23 mouse cellular contexts compared by ENCODE assay signal in genomic region chr11:80324636-80325035, GRCm38 (mm10). TPM values are rescaled to one million over a fixed set of nuclear protein-coding genes. Genes with fewer than 3 reads are reported as not detected.
DNase-seq lines count a peak whose midpoint lies in the region; ATAC-seq lines count a peak whose summit lies in the region.
"Had no signal": no experiment of that assay in that cellular context is flagged by ENCODE, and none has a peak within 500 bp of the region (broad histone marks: within the 10 kb centered on the region; RNA-seq: fewer than 3 reads in every experiment).

No protein-coding gene starts in this region.

- no peak overlapping the region for H3K4me2 ChIP-seq in hindbrain, embryonic 11.5 days (replicated peaks; ENCODE audit: low read depth, low read length)
- H3K4me2 ChIP-seq: embryonic facial prominence, embryonic 13.5 days; embryonic facial prominence, embryonic 15.5 days; forebrain, embryonic 12.5 days had no signal

- no peaks in the 10 kb centered on the region for H3K27me3 ChIP-seq in hindbrain, embryonic 10.5 days (ENCODE audit: insufficient read depth, poor library complexity, severe bottlenecking)
- no peaks in the 10 kb centered on the region for H3K27me3 ChIP-seq in hindbrain, embryonic 11.5 days (ENCODE audit: control insufficient read depth, insufficient read depth, low read length)
- H3K27me3 ChIP-seq: embryonic facial prominence, embryonic 13.5 days; embryonic facial prominence, embryonic 15.5 days; forebrain, embryonic 12.5 days had no signal

- H3K9ac ChIP-seq in hindbrain, embryonic 11.5 days (ENCODE audit: low read depth, low read length): no peak overlapping the region
- H3K9ac ChIP-seq: embryonic facial prominence, embryonic 13.5 days; embryonic facial prominence, embryonic 15.5 days; forebrain, embryonic 12.5 days had no signal

- ATAC-seq in hindbrain, embryonic 11.5 days (ENCODE audit: low FRiP score): no peak
- ATAC-seq: forebrain, embryonic 14.5 days; forebrain, embryonic 16.5 days had no signal

- 87% methylated on average over 6 of the region's 6 CpGs for WGBS in hindbrain, embryonic 10.5 days
- WGBS in hindbrain, embryonic 11.5 days: 83% methylated on average over 6 of the region's 6 CpGs

- no peaks in the 10 kb centered on the region for H3K9me3 ChIP-seq in hindbrain, embryonic 10.5 days
- no peaks in the 10 kb centered on the region for H3K9me3 ChIP-seq in hindbrain, embryonic 11.5 days (ENCODE audit: control insufficient read depth, low read length)
- H3K9me3 ChIP-seq: embryonic facial prominence, embryonic 13.5 days; embryonic facial prominence, embryonic 15.5 days; forebrain, embryonic 10.5 days; forebrain, embryonic 12.5 days had no signal

- no peak overlapping the region for H3K4me3 ChIP-seq in hindbrain, embryonic 10.5 days
- no peak overlapping the region for H3K4me3 ChIP-seq in hindbrain, embryonic 11.5 days (ENCODE audit: low read depth, low read length)
- H3K4me3 ChIP-seq: embryonic facial prominence, embryonic 13.5 days; embryonic facial prominence, embryonic 15.5 days; erythroblast, embryonic 14.5 days; forebrain, embryonic 10.5 days; forebrain, embryonic 12.5 days had no signal

- DNase-seq in hindbrain, embryonic 10.5 days (ENCODE audit: low spot score): no peak
- no peak for DNase-seq in hindbrain, embryonic 11.5 days (ENCODE audit: low spot score)
- DNase-seq in ES-CJ7 (ENCODE audit: low read depth, low spot score) (peak; percentile 64), ZHBTc4 (ENCODE audit: low read depth, low spot score) (peak; percentile 58)
- no peak for DNase-seq in layer of hippocampus, postnatal 36 days
- DNase-seq in frontal cortex, postnatal 14 days (ENCODE audit: low spot score in 2 of 2): no peak
- no peak for DNase-seq in urinary bladder, postnatal 4 days (ENCODE audit: low spot score in 2 of 2)
- DNase-seq: adrenal gland, adult 2 months; adrenal gland, postnatal 25 days; cerebellum, adult 11 months; cerebellum, adult 18-20 months; cerebellum, adult 8-10 months; cerebellum, adult 9-11 months; cerebellum, postnatal 14 days; cerebellum, postnatal 36 days; embryo, embryonic 11 days had no signal

- H3K4me1 ChIP-seq in hindbrain, embryonic 10.5 days (replicated peaks): peaks cover 15% of the 10 kb centered on the region
- 0 out of 2 replicates have a peak, but pooled peaks cover 3% of the 10 kb centered on the region for H3K4me1 ChIP-seq in hindbrain, embryonic 11.5 days (replicated peaks; ENCODE audit: control insufficient read depth, insufficient read depth, low read length)
- H3K4me1 ChIP-seq: embryonic facial prominence, embryonic 13.5 days; embryonic facial prominence, embryonic 15.5 days had no signal

- peak overlapping the region; percentile 8; the same call in 1 of the 2 replicates for H3K27ac ChIP-seq in hindbrain, embryonic 10.5 days
- no peak overlapping the region for H3K27ac ChIP-seq in hindbrain, embryonic 11.5 days (ENCODE audit: low read depth, low read length)
- H3K27ac ChIP-seq: embryonic facial prominence, embryonic 13.5 days; embryonic facial prominence, embryonic 15.5 days; forebrain, embryonic 10.5 days; forebrain, embryonic 12.5 days had no signal

- H3K36me3 ChIP-seq in hindbrain, embryonic 10.5 days: peaks cover 8% of the 10 kb centered on the region; the same call in 1 of the 2 replicates
- no peaks in the 10 kb centered on the region; the same call in 1 of the 2 replicates for H3K36me3 ChIP-seq in hindbrain, embryonic 11.5 days (ENCODE audit: control insufficient read depth, insufficient read depth, low read length)
- H3K36me3 ChIP-seq: embryonic facial prominence, embryonic 13.5 days; embryonic facial prominence, embryonic 15.5 days; forebrain, embryonic 10.5 days had no signal

RNA-seq across cellular contexts. Expression of gene Rhbdl3, which starts 23.9 kb away (rescaled TPM):
- 10.2 and 18.0 TPM in 2 replicates for polyA plus RNA-seq in hindbrain, embryonic 10.5 days (2016; fragmentation: Nextera tagmentation; extraction: Ambion mirVana)
- polyA plus RNA-seq in hindbrain, embryonic 11.5 days (2014; fragmentation: Nextera tagmentation; extraction: Ambion mirVana): 13.4 and 16.4 TPM in 2 replicates
- total RNA-seq in layer of hippocampus, postnatal 36 days (2021): 10 to 100 TPM; 25.0 to 29.2 TPM
- polyA plus RNA-seq: erythroblast, embryonic 14.5 days had no signal

RNA-seq across cellular contexts. Expression of gene 5730455P16Rik, which starts 53.2 kb away (rescaled TPM):
- polyA plus RNA-seq in hindbrain, embryonic 10.5 days (2016; fragmentation: Nextera tagmentation; extraction: Ambion mirVana): 19.4 and 24.4 TPM in 2 replicates
- 24.9 and 25.2 TPM in 2 replicates for polyA plus RNA-seq in hindbrain, embryonic 11.5 days (2014; fragmentation: Nextera tagmentation; extraction: Ambion mirVana)
- 10 to 100 TPM; 50.1 to 53.0 TPM for total RNA-seq in layer of hippocampus, postnatal 36 days (2021)

RNA-seq across cellular contexts. Expression of gene Zfp207, which starts 58.4 kb away (rescaled TPM):
- polyA plus RNA-seq in hindbrain, embryonic 10.5 days (2016; fragmentation: Nextera tagmentation; extraction: Ambion mirVana): 244 and 296 TPM in 2 replicates
- 332 and 351 TPM in 2 replicates for polyA plus RNA-seq in hindbrain, embryonic 11.5 days (2014; fragmentation: Nextera tagmentation; extraction: Ambion mirVana)
- 100 to 1,000 TPM; 149 to 169 TPM for total RNA-seq in layer of hippocampus, postnatal 36 days (2021)

Comparison
In these comparisons a context has a peak if more than half of its experiments do, and no peak if none do; other contexts are left out.
1. DNase-seq: peak in ES-CJ7 (single experiment) and ZHBTc4 (single experiment); none in hindbrain, embryonic 10.5 days (single experiment), hindbrain, embryonic 11.5 days (single experiment), layer of hippocampus, postnatal 36 days (0 of 2), frontal cortex, postnatal 14 days (0 of 2) and urinary bladder, postnatal 4 days (0 of 2).